Mouse (Mus musculus): ENCODE results near the gene Ccl4. TPM values are rescaled to one million over a fixed set of nuclear protein-coding genes. Genes with fewer than 3 reads are reported as not detected.

Ccl4 gene
- total RNA-seq, 2 experiments from 2014 or later, result not detected

DNA sequence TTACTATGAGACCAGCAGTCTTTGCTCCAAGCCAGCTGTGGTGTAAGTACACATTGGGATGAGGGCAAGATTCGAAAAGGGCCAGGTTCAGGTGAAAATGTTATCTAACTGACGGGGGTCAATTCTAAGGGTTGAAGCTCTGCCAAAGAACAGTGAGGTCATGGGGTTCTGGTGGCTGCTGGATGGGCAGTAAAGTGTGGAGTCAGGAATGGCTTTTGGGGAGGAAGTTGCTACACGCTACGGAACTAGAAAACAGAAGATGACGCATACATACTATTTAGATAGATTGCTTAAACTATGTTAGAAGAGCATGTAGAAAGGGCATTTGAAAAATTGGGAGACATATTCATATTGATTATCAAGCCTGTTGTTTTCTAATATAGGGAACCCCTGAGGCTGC, 1.1 kb downstream of the Ccl4 start:
- DNase-seq, result no peak
- intact Hi-C loops (cut with DNase I), result no loop called here

DNA sequence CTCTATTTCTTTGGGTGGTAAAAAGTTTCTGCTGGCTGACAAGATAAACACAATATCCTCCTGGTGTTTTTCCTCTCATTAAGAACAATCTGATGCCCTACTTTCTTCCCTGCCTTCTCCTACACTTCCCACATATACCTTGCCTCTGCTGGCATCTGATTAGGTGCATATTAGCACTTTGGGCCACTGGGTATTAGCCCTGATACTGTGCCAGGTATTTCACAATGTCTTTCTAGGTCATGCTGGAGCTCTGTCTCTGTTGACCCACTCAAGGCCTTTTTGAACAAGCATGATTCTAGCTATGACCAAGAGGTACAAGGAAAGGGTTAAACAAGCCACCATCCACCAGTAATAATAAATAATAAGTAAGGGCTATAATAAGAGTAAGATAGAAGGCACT, 9.4 kb downstream of the Ccl4 start:
- intact Hi-C loops (cut with DNase I), result no loop called here
- no peak for DNase-seq

DNA sequence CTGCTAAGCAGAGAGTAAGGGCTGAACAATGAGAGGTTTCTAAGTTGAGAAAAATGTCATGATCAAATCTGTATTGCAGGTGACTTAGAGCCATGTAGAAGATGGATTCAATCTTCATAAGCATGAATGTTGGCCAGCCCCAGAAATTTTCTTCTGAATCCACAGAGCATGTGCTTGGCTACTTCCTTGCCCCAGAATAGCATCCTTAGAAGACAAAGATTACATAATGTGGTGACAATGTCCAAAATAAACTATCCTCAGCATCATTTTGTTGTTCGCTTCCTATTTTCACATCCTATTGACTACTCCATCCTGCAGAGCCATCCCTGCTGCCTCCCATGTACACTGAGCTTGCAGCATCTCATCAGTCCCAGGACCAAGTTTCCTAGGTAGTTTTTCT, 13.3 kb downstream of the Ccl4 start:
- DNase-seq, result no peak
- intact Hi-C loops (cut with DNase I), result loop anchor here (1.0 kb wide), 1 partner anchor 21 kb away; no protein-coding TSS in a partner anchor

DNA sequence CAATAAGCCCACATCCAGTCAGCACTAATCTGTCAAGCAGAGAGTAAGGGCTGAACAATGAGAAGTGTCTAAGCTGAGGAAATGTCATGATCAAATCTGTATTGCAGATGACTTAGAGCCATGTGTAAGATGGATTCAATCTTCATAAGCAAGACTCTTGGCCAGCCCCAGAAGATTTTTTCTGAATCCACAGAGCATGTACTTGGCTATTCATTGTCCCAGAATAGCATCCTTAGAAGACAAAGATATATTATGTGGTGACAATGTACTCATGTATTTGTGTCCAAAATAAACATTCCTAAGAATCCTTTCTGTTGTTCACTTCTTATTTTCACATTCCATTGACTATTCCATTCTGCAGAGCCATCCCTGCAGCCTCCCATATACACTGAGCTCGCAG, 27.5 kb downstream of the Ccl4 start:
- no peak for DNase-seq
- intact Hi-C loops (cut with DNase I), result no loop called here

DNA sequence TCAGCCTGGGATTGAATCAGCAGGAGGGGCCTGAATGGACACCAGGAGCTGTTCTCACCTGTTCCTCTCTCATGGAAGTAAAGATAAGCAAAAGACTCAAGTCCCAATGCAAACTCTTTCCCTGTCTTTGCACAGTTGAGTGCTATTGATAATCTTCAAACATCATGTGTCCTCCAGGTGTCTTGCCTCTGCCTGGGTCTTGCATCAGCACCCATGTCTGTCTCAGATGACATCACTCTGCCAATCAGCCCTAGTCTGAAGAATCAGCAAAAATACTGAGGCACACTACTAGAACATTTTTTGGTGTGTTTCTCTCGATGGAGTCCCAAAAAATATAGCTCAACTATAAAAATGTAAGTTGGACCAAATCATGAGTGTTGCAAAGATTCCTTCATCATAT, 29.6 kb downstream of the Ccl4 start:
- intact Hi-C loops (cut with DNase I), result no loop called here
- DNase-seq, result no peak

DNA sequence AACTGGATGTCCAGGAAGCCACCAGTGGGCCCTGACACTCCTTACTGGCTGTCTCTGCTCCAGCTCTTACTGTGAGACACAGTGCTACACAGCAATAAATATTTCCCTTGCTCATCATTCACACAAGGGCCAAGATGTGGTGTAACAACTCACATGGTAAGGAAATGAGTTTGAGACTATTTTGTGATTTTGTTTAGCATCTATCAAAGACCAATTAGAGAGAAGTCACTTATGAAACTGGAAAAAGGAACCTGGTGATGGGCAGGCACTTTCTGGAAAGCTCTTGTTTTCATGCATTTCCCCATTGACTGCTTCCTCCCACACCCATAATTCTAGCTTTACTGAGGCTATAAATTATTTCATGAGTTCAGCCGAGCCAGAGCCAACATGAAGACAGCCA, 41.3 kb downstream of the Ccl4 start, which contains the start of gene Wfdc17:
Gene Wfdc17, plus strand, starts transcription at position 287 of the 400 bp plus-strand sequence.
- intact Hi-C loops (cut with DNase I), result loop anchor here (1.0 kb wide), 1 partner anchor 16 kb away; no protein-coding TSS in a partner anchor
- DNase-seq, result no peak

DNA sequence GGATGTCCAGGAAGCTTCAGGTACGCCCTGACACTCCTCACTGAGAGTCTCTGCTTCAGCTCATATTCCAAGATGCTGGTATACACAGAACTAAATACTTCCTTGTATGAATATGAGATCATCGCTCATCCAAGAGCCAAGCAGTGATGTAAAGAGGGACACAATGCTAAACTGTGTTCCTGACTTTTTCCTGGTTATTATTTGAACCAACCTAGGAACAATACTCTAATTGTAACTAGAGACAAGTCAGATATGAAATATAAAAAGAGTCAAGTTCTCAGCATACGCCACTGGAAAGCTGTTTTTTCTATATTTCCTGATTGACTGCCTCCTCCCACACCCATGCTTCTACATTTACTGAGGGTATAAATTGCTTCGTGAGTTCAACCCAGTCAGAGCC, 46.3 kb downstream of the Ccl4 start, which contains the start of gene Wfdc18:
Gene Wfdc18, plus strand, starts transcription at position 301 of the 400 bp plus-strand sequence.
- no peak for DNase-seq
- intact Hi-C loops (cut with DNase I), result loop anchor here (1.0 kb wide), 1 partner anchor 21 kb away; no protein-coding TSS in a partner anchor

DNA sequence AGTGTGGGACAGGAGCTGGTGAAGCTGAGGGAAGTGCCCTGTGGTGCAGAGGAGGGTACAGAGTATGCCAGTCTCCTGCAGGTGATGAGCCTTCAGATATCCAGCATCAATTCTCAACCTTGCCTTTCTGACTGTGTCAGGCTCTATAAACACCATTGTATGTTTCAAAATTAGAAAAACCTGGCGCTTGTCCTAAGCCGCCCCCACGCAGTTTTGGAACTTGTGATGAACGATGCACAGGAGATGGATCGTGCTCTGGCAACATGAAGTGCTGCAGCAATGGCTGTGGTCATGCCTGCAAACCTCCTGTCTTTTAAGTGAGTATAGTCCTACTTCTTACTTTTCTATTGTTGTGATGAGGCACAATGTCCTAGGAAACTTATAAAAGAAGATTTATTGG, 47.3 kb downstream of the Ccl4 start:
- DNase-seq, result no peak
- intact Hi-C loops (cut with DNase I), result no loop called here

DNA sequence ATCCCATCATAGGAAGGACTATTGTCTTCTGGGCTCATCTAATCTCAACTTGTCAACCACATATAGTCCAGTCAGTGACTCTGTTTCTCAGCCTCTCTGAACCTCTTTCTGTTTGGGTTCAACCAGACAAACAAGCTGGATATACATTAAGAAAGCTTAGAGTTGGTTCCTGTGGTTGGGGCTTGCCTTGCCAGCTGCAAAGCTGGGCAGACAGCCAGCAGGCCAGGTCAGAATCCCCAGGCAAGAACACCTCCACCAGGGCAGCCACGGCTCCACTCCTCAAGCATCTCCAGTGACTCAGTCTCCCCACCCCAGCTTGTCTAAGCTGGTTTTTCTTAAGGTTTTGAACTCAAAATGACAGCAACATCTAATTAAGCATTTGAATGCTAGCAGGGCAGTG, 50.3 kb downstream of the Ccl4 start:
- intact Hi-C loops (cut with DNase I), result no loop called here
- no peak for DNase-seq

DNA sequence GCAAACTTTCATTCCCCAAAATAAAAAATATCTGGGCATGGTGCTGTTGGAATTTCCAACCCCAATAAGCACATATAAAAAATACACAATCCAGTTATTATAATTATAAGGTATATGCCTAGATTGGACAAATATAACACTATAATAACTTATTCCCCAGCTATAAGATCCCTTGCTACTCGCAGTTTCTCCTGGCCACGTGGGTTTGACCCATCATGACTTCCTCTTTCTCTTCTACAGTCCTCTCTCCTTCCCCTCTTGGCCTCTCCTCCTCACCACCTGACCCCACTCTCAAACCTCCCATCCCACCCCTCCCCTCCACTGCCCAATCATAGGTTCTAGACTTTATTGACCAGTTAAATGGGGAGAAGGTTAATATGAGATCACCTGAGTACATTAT, 51.5 kb downstream of the Ccl4 start:
- no peak for DNase-seq
- intact Hi-C loops (cut with DNase I), result no loop called here

Other genes with a start within 250 kb of the Ccl4 start
- under 1 TPM in 1 of 2 experiments, not detected in 1; 0.24 TPM for gene Gas2l2, start 233.1 kb upstream of the Ccl4 start, total RNA-seq (2021)
- not detected for gene 1700020L24Rik, start 224.9 kb upstream of the Ccl4 start, total RNA-seq (2021)
- 1 to 10 TPM; 7.6 to 9.6 TPM for gene Mmp28, start 199.5 kb upstream of the Ccl4 start, total RNA-seq (2021)
- 10 to 100 TPM; 37.8 to 38.5 TPM for gene Taf15, start 189.5 kb upstream of the Ccl4 start, total RNA-seq (2021)
- not detected for gene Heatr9, start 140.4 kb upstream of the Ccl4 start, total RNA-seq (2021)
- under 1 TPM in 1 of 2 experiments, not detected in 1; 0.93 TPM for gene Ccl5, start 132.1 kb upstream of the Ccl4 start, total RNA-seq (2021)
- 1 to 10 TPM; 7.9 to 8.9 TPM for gene Ccl9, start 83.9 kb upstream of the Ccl4 start, total RNA-seq (2021)
- 10 to 100 TPM in 1 of 2 experiments, 1 to 10 TPM in 1; 9.9 to 12.8 TPM for gene Ccl6, start 69.5 kb upstream of the Ccl4 start, total RNA-seq (2021)
- gene Rpl9-ps1, start 17.0 kb upstream of the Ccl4 start, total RNA-seq (2021), result not detected
- not detected for gene Ccl3, start 13.2 kb upstream of the Ccl4 start, total RNA-seq (2021)
- 1 to 10 TPM; 2.2 to 3.1 TPM for gene Wfdc17, start 41.4 kb downstream of the Ccl4 start, total RNA-seq (2021)
- gene Wfdc18, start 46.4 kb downstream of the Ccl4 start, total RNA-seq (2021), result not detected
- under 1 TPM; 0.76 to 0.80 TPM for gene Wfdc21, start 84.4 kb downstream of the Ccl4 start, total RNA-seq (2021)
- 1 to 10 TPM; 6.1 to 7.7 TPM for gene Heatr6, start 91.1 kb downstream of the Ccl4 start, total RNA-seq (2021)
- not detected for gene Hnf1b, start 187.5 kb downstream of the Ccl4 start, total RNA-seq (2021)

All from heart, postnatal 14 days (tissue).